Mouse (Mus musculus) kidney, adult 2 months (tissue): ENCODE data around the gene Fgf13.

Source experiments
- CTCF ChIP-seq: fragments of 200-500 bp; conservative IDR thresholded peaks from 2 replicates; pipeline ENCODE4 v1.5.1; 2011; ENCODE audit warnings: low read depth, mild to moderate bottlenecking, control low read depth, low read length, moderate library complexity, mixed read lengths; ENCODE audit not compliant: insufficient read depth, insufficient read length
- POLR2A ChIP-seq: fragments of 200-500 bp; IDR thresholded peaks from one replicate; pipeline ENCODE4 v1.6.1; 2011; ENCODE audit warnings: low read depth, low read length, control low read depth

- TF ChIP-seq CTCF, result no peak
- TF ChIP-seq POLR2A, result no peak
Observed at GRCm38 (mm10) chrX:59166763-59167162, 401.1 kb downstream of the Fgf13 start.
